Comparison of ENCODE assay signal across 18 mouse cellular contexts in genomic region chr12:105974107-105974506, GRCm38 (mm10). TPM values are rescaled to one million over a fixed set of nuclear protein-coding genes. Genes with fewer than 3 reads are reported as not detected.
DNase-seq lines count a peak whose midpoint lies in the region; ATAC-seq and TF ChIP-seq lines count a peak whose summit lies in the region.
"Had no signal": no experiment of that assay in that cellular context is flagged by ENCODE, and none has a peak within 500 bp of the region (broad histone marks: within the 10 kb centered on the region; RNA-seq: fewer than 3 reads in every experiment).

No protein-coding gene starts in this region.

- 28% methylated on average over 5 of the region's 5 CpGs for WGBS in forebrain, embryonic 11.5 days
- WGBS in hindbrain, embryonic 15.5 days = 19% methylated on average over 5 of the region's 5 CpGs
- WGBS in midbrain, postnatal 0 days = 16% methylated on average over 5 of the region's 5 CpGs

- peaks cover 6% of the 10 kb centered on the region; the same call in 1 of the 2 replicates for H3K4me1 ChIP-seq in forebrain, embryonic 11.5 days (replicated peaks; ENCODE audit: control insufficient read depth, insufficient read depth, low read length)
- H3K4me1 ChIP-seq in hindbrain, embryonic 15.5 days (replicated peaks) = peaks cover 8% of the 10 kb centered on the region; the same call in 1 of the 2 replicates
- H3K4me1 ChIP-seq in midbrain, postnatal 0 days (ENCODE audit: insufficient read depth, low read length) = no peaks in the 10 kb centered on the region
- H3K4me1 ChIP-seq: heart, embryonic 13.5 days; limb, embryonic 13.5 days had no signal

- H3K9me3 ChIP-seq in forebrain, embryonic 11.5 days (ENCODE audit: control insufficient read depth, low read length) = no peaks in the 10 kb centered on the region; the same call in 1 of the 2 replicates
- no peaks in the 10 kb centered on the region for H3K9me3 ChIP-seq in hindbrain, embryonic 15.5 days
- H3K9me3 ChIP-seq in midbrain, postnatal 0 days (ENCODE audit: low read length) = no peaks in the 10 kb centered on the region
- H3K9me3 ChIP-seq: embryonic facial prominence, embryonic 15.5 days had no signal

- peak overlapping the region; percentile 13; the same call in 1 of the 2 replicates for H3K27ac ChIP-seq in forebrain, embryonic 11.5 days (ENCODE audit: low read depth, low read length)
- no peak overlapping the region for H3K27ac ChIP-seq in hindbrain, embryonic 15.5 days (replicated peaks)
- no peak overlapping the region for H3K27ac ChIP-seq in midbrain, postnatal 0 days (ENCODE audit: low read depth, low read length)
- H3K27ac ChIP-seq: embryonic facial prominence, embryonic 15.5 days; heart, embryonic 13.5 days; limb, embryonic 13.5 days had no signal

- intact Hi-C loops in left cerebral cortex, postnatal 4 days (cut with DNase I) = no loop called here
- intact Hi-C loops in heart, postnatal 36 days (cut with DNase I) = no loop called here

- no peak overlapping the region for H3K4me2 ChIP-seq in forebrain, embryonic 11.5 days (ENCODE audit: low read depth, low read length, severe bottlenecking)
- no peak overlapping the region for H3K4me2 ChIP-seq in hindbrain, embryonic 15.5 days
- no peak overlapping the region for H3K4me2 ChIP-seq in midbrain, postnatal 0 days (ENCODE audit: low read depth, low read length, poor library complexity, severe bottlenecking)
- H3K4me2 ChIP-seq: embryonic facial prominence, embryonic 15.5 days; heart, embryonic 13.5 days; limb, embryonic 13.5 days had no signal

- H3K36me3 ChIP-seq in forebrain, embryonic 11.5 days (ENCODE audit: control insufficient read depth, insufficient read depth, low read length) = no peaks in the 10 kb centered on the region
- no peaks in the 10 kb centered on the region for H3K36me3 ChIP-seq in hindbrain, embryonic 15.5 days
- no peaks in the 10 kb centered on the region for H3K36me3 ChIP-seq in midbrain, postnatal 0 days (ENCODE audit: insufficient read depth, low read length)
- H3K36me3 ChIP-seq: embryonic facial prominence, embryonic 15.5 days; heart, embryonic 13.5 days; limb, embryonic 13.5 days had no signal

- TF ChIP-seq CTCF in midbrain, postnatal 0 days (IDR thresholded peaks at IDR 0.05) = no peak

- H3K4me3 ChIP-seq in forebrain, embryonic 11.5 days (ENCODE audit: low read depth, low read length) = no peak overlapping the region
- no peak overlapping the region for H3K4me3 ChIP-seq in hindbrain, embryonic 15.5 days
- no peak overlapping the region for H3K4me3 ChIP-seq in midbrain, postnatal 0 days (ENCODE audit: low read depth, low read length)
- H3K4me3 ChIP-seq: embryonic facial prominence, embryonic 15.5 days; heart, embryonic 13.5 days; limb, embryonic 13.5 days had no signal

- DNase-seq in left cerebral cortex, postnatal 4 days = peak; percentile 14
- no peak for DNase-seq in left cerebral cortex, adult 18-20 months (ENCODE audit: low spot score in 2 of 2)
- peak; percentile 61 for DNase-seq in forebrain, embryonic 11.5 days (ENCODE audit: low spot score)
- no peak for DNase-seq in midbrain, postnatal 0 days (ENCODE audit: low spot score)
- DNase-seq in heart, postnatal 36 days = no peak
- no peak for DNase-seq in kidney, adult 9 months
- DNase-seq in heart, adult 8-10 months (ENCODE audit: low spot score) = no peak
- DNase-seq: adrenal gland, postnatal 10 days; cerebellum, adult 9-11 months; gastrocnemius, postnatal 25 days; kidney, postnatal 14 days; right cerebral cortex, postnatal 14 days; thymus, adult 18-20 months had no signal

- no peak overlapping the region for H3K9ac ChIP-seq in forebrain, embryonic 11.5 days (ENCODE audit: low read length)
- H3K9ac ChIP-seq in hindbrain, embryonic 15.5 days = no peak overlapping the region
- no peak overlapping the region for H3K9ac ChIP-seq in midbrain, postnatal 0 days (replicated peaks; ENCODE audit: low read length, poor library complexity, severe bottlenecking)
- H3K9ac ChIP-seq: embryonic facial prominence, embryonic 15.5 days; heart, embryonic 13.5 days; limb, embryonic 13.5 days had no signal

- ATAC-seq in forebrain, embryonic 11.5 days (replicated peaks; ENCODE audit: low FRiP score) = peak; percentile 45; the same call in 1 of the 2 replicates
- ATAC-seq in hindbrain, embryonic 15.5 days (ENCODE audit: low FRiP score, low read depth) = 0 out of 2 replicates have a peak, but pooled peaks have one; percentile 16
- 0 out of 2 replicates have a peak, but pooled peaks have one; percentile 27 for ATAC-seq in midbrain, postnatal 0 days (ENCODE audit: low FRiP score)
- ATAC-seq: inflammation-experienced regulatory T-cells, adult 6 months had no signal

- no peaks in the 10 kb centered on the region for H3K27me3 ChIP-seq in forebrain, embryonic 11.5 days (ENCODE audit: control insufficient read depth, insufficient read depth, low read length)
- H3K27me3 ChIP-seq in hindbrain, embryonic 15.5 days = no peaks in the 10 kb centered on the region
- no peaks in the 10 kb centered on the region for H3K27me3 ChIP-seq in midbrain, postnatal 0 days (ENCODE audit: insufficient read depth, low read length)
- H3K27me3 ChIP-seq: embryonic facial prominence, embryonic 15.5 days; limb, embryonic 13.5 days had no signal

RNA-seq across cellular contexts. Expression of gene Vrk1, which starts 35.9 kb away (rescaled TPM):
- 10 to 100 TPM; 22.7 to 24.9 TPM for total RNA-seq in left cerebral cortex, postnatal 4 days (2021)
- total RNA-seq in left cerebral cortex, adult 18-20 months (2021) = 10 to 100 TPM; 14.4 to 16.6 TPM
- 114 and 115 TPM in 2 replicates for polyA plus RNA-seq in forebrain, embryonic 11.5 days (2014; fragmentation: Nextera tagmentation; extraction: Ambion mirVana)
- polyA plus RNA-seq in hindbrain, embryonic 15.5 days (2015; fragmentation: Nextera tagmentation; extraction: Ambion mirVana) = 30.6 and 31.8 TPM in 2 replicates
- total RNA-seq in midbrain, postnatal 0 days (2014; rRNA removed) = 9.4 and 24.5 TPM in 2 replicates
- polyA plus RNA-seq in midbrain, postnatal 0 days (2015; fragmentation: Nextera tagmentation; extraction: Ambion mirVana) = 29.2 and 30.3 TPM in 2 replicates
- total RNA-seq in heart, postnatal 36 days (2021) = 1 to 10 TPM; 8.3 to 8.4 TPM
- 1 to 10 TPM; 6.9 to 9.5 (median 8.2) TPM for total RNA-seq in heart, adult 8-10 months (2022)

Comparison
In these comparisons a context has a peak if more than half of its experiments do, and no peak if none do; other contexts are left out.
1. DNase-seq: peak in left cerebral cortex, postnatal 4 days (single experiment) and forebrain, embryonic 11.5 days (single experiment); none in left cerebral cortex, adult 18-20 months (0 of 2), midbrain, postnatal 0 days (single experiment), heart, postnatal 36 days (0 of 2), kidney, adult 9 months (single experiment) and heart, adult 8-10 months (single experiment).
2. Peak in every context shown above with its lines, with median percentiles within 50 percentile points of each other: ATAC-seq.